Mouse (Mus musculus) erythroblast, embryonic 14.5 days (primary cell): Measurements from ENCODE around the gene Mad1l1. TPM values are rescaled to one million over a fixed set of nuclear protein-coding genes. Genes with fewer than 3 reads are reported as not detected.

Experiments used
- H3K27me3 ChIP-seq: 2 replicates; pipeline ENCODE4 v1.6.1; 2012; ENCODE audit warnings: inconsistent platforms; ENCODE audit not compliant: control insufficient read depth
- H3K36me3 ChIP-seq: 2 replicates; pipeline ENCODE4 v1.6.1; 2012; ENCODE audit warnings: mild to moderate bottlenecking, inconsistent platforms; ENCODE audit not compliant: control insufficient read depth
- H3K4me1 ChIP-seq: 2 replicates; pipeline ENCODE4 v1.6.1; 2012; ENCODE audit warnings: inconsistent platforms; ENCODE audit not compliant: control insufficient read depth
- H3K4me3 ChIP-seq: replicated peaks from 2 replicates; pipeline ENCODE3; 2012; ENCODE audit warnings: moderate library complexity, mild to moderate bottlenecking, inconsistent platforms
- H3K9me3 ChIP-seq: 2 replicates; pipeline ENCODE4 v1.6.1; 2012; ENCODE audit warnings: low read length, inconsistent platforms, mixed read lengths; ENCODE audit not compliant: control insufficient read depth
- GATA1 ChIP-seq: IDR thresholded peaks from 2 replicates; pipeline ENCODE4 v1.6.1; 2012; ENCODE audit warnings: low read length, inconsistent platforms, mixed read lengths
- TAL1 ChIP-seq: IDR thresholded peaks from 3 replicates; pipeline ENCODE4 v1.6.1; 2012; ENCODE audit warnings: low read length, inconsistent platforms, mixed read lengths
- polyA plus RNA-seq: library from polyadenylated mRNA; stranded (reverse); fragments of >175 nt; gene quantifications from 2 replicates; pipeline ENCODE4 v1.2.3, GENCODE M21; 2012

The Mad1l1 gene
- polyA plus RNA-seq, 1 experiment, result 2.4 TPM

DNA sequence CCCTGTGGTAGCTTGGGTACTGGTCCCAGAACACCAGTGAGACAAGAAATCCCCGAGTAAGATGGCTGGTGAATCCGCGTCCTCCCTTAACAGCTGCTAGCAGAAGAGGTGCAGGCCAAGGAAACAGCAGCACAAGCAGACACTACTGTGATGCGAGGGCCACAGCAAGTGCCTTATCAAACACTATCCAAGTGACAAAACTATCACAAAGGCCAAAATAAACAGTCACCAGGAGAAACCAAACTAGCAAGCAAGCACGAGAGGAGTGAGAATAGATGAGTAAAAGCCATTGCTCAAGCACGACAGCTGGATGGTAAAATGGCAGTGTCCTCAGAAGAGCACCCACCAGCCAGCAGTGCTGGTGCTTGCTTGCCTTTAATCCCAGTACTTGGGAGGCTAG is 153.8 kb downstream of the Mad1l1 start:
- no peaks in the 10 kb centered on the region for H3K27me3 ChIP-seq
- H3K4me3 ChIP-seq, result no peak overlapping the region
- peaks cover 3% of the 10 kb centered on the region for H3K4me1 ChIP-seq
- H3K36me3 ChIP-seq, result peaks cover 6% of the 10 kb centered on the region
- no peaks in the 10 kb centered on the region for H3K9me3 ChIP-seq
- TF ChIP-seq TAL1, result no peak
- no peak for TF ChIP-seq GATA1

- Histone ChIP-seq H3K36me3 (peaks cover 6% of the 10 kb centered on the region), H3K4me1 (peaks cover 3% of the 10 kb centered on the region), H3K27me3 (no peaks in the 10 kb centered on the region), H3K9me3 (no peaks in the 10 kb centered on the region), H3K4me3 (no peak overlapping the region)
- TF ChIP-seq GATA1 (no peak), TAL1 (no peak)
Measured at GRCm38 (mm10) chr5:140167080-140167479, 154.3 kb downstream of the Mad1l1 start.

DNA sequence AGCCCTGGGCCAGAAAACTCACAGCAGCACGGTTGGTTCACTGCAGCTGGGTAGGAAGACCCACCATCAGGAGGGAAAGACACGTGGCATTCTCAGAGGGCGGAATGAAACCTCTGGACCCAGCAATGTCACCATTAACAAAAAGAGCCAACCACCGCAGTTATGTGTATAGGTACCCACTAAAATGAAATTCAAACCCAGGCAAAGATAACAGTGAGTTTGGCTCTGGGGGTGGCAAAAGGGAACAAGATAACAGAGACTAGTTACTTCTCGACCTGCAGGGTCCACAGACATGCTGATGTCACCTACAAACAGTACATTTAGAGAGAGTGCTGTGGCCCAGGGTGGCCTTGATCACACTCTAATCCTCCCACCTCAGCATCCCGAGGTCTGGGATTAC is 157.4 kb downstream of the Mad1l1 start:
- Histone ChIP-seq H3K9me3 (no peaks in the 10 kb centered on the region), H3K4me1 (peaks cover 4% of the 10 kb centered on the region), H3K36me3 (peaks cover 6% of the 10 kb centered on the region), H3K4me3 (no peak overlapping the region), H3K27me3 (no peaks in the 10 kb centered on the region)
- TF ChIP-seq TAL1, result no peak
- no peak for TF ChIP-seq GATA1

GRCm38 (mm10) chr5:140162071-140162845 is 159.1 kb downstream of the Mad1l1 start:
- no peak for TF ChIP-seq TAL1
- no peak for TF ChIP-seq GATA1
- no peaks in the 10 kb centered on the region for H3K27me3 ChIP-seq
- H3K36me3 ChIP-seq, result peaks cover 6% of the 10 kb centered on the region
- H3K4me3 ChIP-seq, result no peak overlapping the region
- peaks cover 14% of the 10 kb centered on the region for H3K4me1 ChIP-seq
- no peaks in the 10 kb centered on the region for H3K9me3 ChIP-seq

DNA sequence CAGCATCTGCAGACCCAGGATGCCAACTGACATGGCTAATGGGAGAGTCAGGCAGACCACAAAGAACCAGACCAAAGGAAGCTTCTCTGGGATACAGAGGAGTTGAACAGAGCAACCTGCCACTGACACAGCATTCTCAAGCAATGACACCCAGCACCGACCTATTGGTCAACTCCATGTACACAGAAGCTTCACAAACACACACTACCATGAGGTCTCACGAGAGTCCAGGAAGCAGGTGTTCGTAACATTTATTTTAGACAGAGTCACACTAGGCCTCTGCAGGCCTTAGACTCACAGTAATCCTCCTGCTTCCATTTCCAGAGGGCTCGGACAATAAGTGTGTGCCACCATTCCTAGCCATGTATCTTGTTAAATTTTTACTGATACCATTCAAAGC is 162.3 kb downstream of the Mad1l1 start:
- no peaks in the 10 kb centered on the region for H3K27me3 ChIP-seq
- no peak for TF ChIP-seq TAL1
- TF ChIP-seq GATA1, result no peak
- no peaks in the 10 kb centered on the region; the same call in 1 of the 2 replicates for H3K9me3 ChIP-seq
- H3K4me3 ChIP-seq, result no peak overlapping the region
- peaks cover 3% of the 10 kb centered on the region for H3K36me3 ChIP-seq
- peaks cover 10% of the 10 kb centered on the region for H3K4me1 ChIP-seq

- no peak overlapping the region for H3K4me3 ChIP-seq
- TF ChIP-seq TAL1, result no peak
- TF ChIP-seq GATA1, result no peak
- no peaks in the 10 kb centered on the region for H3K27me3 ChIP-seq
- H3K4me1 ChIP-seq, result peaks cover 10% of the 10 kb centered on the region
- H3K9me3 ChIP-seq, result no peaks in the 10 kb centered on the region; the same call in 1 of the 2 replicates
- H3K36me3 ChIP-seq, result peaks cover 3% of the 10 kb centered on the region
Measured at GRCm38 (mm10) chr5:140157886-140158627, 163.3 kb downstream of the Mad1l1 start.

DNA sequence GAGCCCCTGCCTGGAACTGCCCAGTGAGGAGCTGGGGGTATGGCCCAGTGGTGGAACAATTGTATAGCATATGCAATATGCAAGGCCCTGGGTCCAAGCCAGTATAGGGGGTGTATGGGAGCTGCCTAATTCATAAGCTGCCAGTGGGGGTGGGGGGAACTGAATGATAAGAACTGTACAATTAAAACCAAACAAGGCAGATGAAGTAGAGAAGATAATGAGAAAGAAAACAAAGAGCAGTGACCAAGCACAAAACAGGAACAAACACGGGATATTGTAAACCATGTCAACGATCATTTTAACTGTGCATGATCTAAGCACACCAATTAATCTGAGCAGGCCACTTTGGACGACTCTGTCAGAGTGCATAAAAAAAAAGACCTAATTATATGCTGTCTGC is 167.2 kb downstream of the Mad1l1 start:
- no peaks in the 10 kb centered on the region; the same call in 1 of the 2 replicates for H3K9me3 ChIP-seq
- H3K27me3 ChIP-seq, result no peaks in the 10 kb centered on the region
- peaks cover 10% of the 10 kb centered on the region for H3K4me1 ChIP-seq
- H3K36me3 ChIP-seq, result no peaks in the 10 kb centered on the region
- TF ChIP-seq TAL1, result no peak
- TF ChIP-seq GATA1, result no peak
- no peak overlapping the region for H3K4me3 ChIP-seq

DNA sequence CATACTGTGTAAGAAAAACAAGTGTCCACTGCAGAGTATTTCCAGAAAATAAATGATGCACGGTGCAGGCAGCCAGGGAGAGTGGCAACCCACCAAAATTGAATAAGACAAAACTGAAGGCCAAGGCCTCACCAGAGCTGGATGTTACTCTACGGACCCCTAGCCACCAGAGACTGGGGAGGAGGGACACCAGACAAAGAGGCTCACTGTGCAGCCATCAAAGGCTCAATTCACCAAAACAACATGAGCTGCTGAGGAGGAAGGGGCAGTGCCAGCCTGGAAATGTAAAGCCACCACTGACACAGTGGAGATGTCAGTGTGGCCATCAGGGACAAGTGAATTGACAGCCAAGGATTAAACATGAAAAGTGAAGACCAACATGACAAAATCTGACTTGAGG is 169.5 kb downstream of the Mad1l1 start:
- no peaks in the 10 kb centered on the region for H3K27me3 ChIP-seq
- no peaks in the 10 kb centered on the region for H3K36me3 ChIP-seq
- no peaks in the 10 kb centered on the region; the same call in 1 of the 2 replicates for H3K9me3 ChIP-seq
- H3K4me3 ChIP-seq, result no peak overlapping the region
- TF ChIP-seq TAL1, result no peak
- no peak for TF ChIP-seq GATA1
- no peaks in the 10 kb centered on the region for H3K4me1 ChIP-seq

DNA sequence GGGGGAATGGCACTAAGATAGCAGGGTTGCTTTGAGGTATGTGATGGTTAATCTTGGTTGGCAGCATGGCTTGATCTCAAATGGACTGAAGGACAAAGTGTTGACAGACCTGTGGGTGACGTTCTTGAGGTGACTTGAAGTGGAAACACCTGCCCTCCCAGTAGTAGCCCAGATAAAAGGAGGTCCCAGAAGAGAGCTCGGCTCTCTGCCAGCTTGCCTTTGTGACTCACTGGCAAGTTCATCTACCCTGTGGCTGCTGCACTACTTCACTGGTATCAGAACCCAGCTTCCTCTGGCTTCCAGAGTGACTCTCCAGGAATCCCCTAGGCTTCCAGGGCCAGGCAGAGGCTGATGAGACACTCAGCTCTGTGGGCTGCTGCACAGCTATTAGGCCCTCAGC is 170.2 kb downstream of the Mad1l1 start:
- Histone ChIP-seq H3K4me1 (no peaks in the 10 kb centered on the region), H3K36me3 (no peaks in the 10 kb centered on the region), H3K4me3 (no peak overlapping the region), H3K27me3 (no peaks in the 10 kb centered on the region), H3K9me3 (no peaks in the 10 kb centered on the region; the same call in 1 of the 2 replicates)
- TF ChIP-seq GATA1, result no peak
- TF ChIP-seq TAL1, result no peak
